Mouse (Mus musculus) G1E (cell line): ENCODE measurements around the gene Fibcd1. TPM values are rescaled to one million over a fixed set of nuclear protein-coding genes. Genes with fewer than 3 reads are reported as not detected.

Experiments
- ATAC-seq: 2 replicates; pipeline ENCODE4 v1.8.0; 2016; ENCODE audit warnings: mild to moderate bottlenecking; ENCODE audit not compliant: insufficient number of reproducible peaks, poor library complexity, low FRiP score, severe bottlenecking; ENCODE audit errors: extremely low read depth
- DNase-seq: peaks from one replicate; pipeline ENCODE4 v3.0.0; 2012; ENCODE audit warnings: low spot score
- H3K27me3 ChIP-seq: 2 replicates; pipeline ENCODE4 v1.6.1; 2012; ENCODE audit warnings: mild to moderate bottlenecking, low read length, inconsistent platforms; ENCODE audit not compliant: insufficient read depth
- H3K36me3 ChIP-seq: replicated peaks from 2 replicates; pipeline ENCODE3; 2012; ENCODE audit warnings: mild to moderate bottlenecking, inconsistent platforms
- H3K4me1 ChIP-seq: 2 replicates; pipeline ENCODE4 v1.6.1; 2012; ENCODE audit warnings: low read depth, low read length, inconsistent platforms, mixed read lengths; ENCODE audit not compliant: insufficient read depth
- H3K4me3 ChIP-seq: 2 replicates; pipeline ENCODE4 v1.5.1; 2012; ENCODE audit warnings: low read depth, mild to moderate bottlenecking, inconsistent platforms, low read length, moderate library complexity, mixed read lengths
- H3K9me3 ChIP-seq: replicated peaks from 2 replicates; pipeline ENCODE4 v1.6.1; 2012; ENCODE audit warnings: inconsistent platforms
- CTCF ChIP-seq: IDR thresholded peaks from 2 replicates; pipeline ENCODE4 v1.5.1; 2012; ENCODE audit warnings: low read depth, low read length, inconsistent platforms, mixed read lengths
- GATA1 ChIP-seq: IDR thresholded peaks from 2 replicates; pipeline ENCODE4 v1.6.1; 2012; ENCODE audit warnings: borderline replicate concordance, low read length, inconsistent platforms, mixed read lengths
- GATA2 ChIP-seq: IDR thresholded peaks from 2 replicates; pipeline ENCODE4 v1.6.1; 2012; ENCODE audit warnings: low read depth, low read length, inconsistent platforms, borderline replicate concordance
- POLR2AphosphoS5 ChIP-seq: IDR thresholded peaks from 2 replicates; pipeline ENCODE4 v1.6.1; 2012; ENCODE audit warnings: low read depth, low read length, inconsistent platforms; ENCODE audit not compliant: insufficient replicate concordance
- TAL1 ChIP-seq: conservative IDR thresholded peaks from 2 replicates; pipeline ENCODE4 v1.6.1; 2012; ENCODE audit warnings: low read depth, low read length, inconsistent platforms, mixed read lengths
- polyA plus RNA-seq: library from polyadenylated mRNA; stranded (reverse); fragments of >175 nt; gene quantifications from 2 replicates; pipeline ENCODE4 v1.2.3, GENCODE M21; 2012
- total RNA-seq, 2 experiments: library from RNA; stranded (forward) in 1 of 2; stranded (reverse) in 1 of 2; fragments of 200-1000 nt in 1 of 2; fragments of >200 nt in 1 of 2; fragmentation: Nextera tagmentation in 1 of 2; gene quantifications; 2 replicates each; pipeline ENCODE4 v1.2.3; 2014 to 2017

The Fibcd1 gene
- total RNA-seq (2014; fragmentation: Nextera tagmentation) (not detected in 2 replicates), total RNA-seq (2017) (0.11 TPM in 1 of 2 replicates, not detected in the other), polyA plus RNA-seq (not detected in 2 replicates)

- H3K4me1 ChIP-seq: peaks cover 5% of the 10 kb centered on the region
- ATAC-seq (no peak), DNase-seq (no peak)
- H3K36me3 ChIP-seq: no peaks in the 10 kb centered on the region
- no peaks in the 10 kb centered on the region for H3K9me3 ChIP-seq
- no peak within 1 kb of the TSS for H3K4me3 ChIP-seq
- TF ChIP-seq POLR2AphosphoS5 (no peak), TAL1 (no peak), CTCF (no peak), GATA1 (no peak), GATA2 (no peak)
- peaks cover 20% of the 10 kb centered on the region; the same call in 1 of the 2 replicates for H3K27me3 ChIP-seq
Measured at GRCm38 (mm10) chr2:31845896-31846691, at the start of gene Fibcd1. TSS of gene Fibcd1 (minus strand) at chr2:31846005.

- ATAC-seq: no peak
- H3K27me3 ChIP-seq: peaks cover 33% of the 10 kb centered on the region; the same call in 1 of the 2 replicates
- H3K4me1 ChIP-seq: no peaks in the 10 kb centered on the region
- no peak for TF ChIP-seq GATA2
- TF ChIP-seq TAL1: no peak
- TF ChIP-seq GATA1: no peak
- TF ChIP-seq POLR2AphosphoS5: no peak
- TF ChIP-seq CTCF: no peak
- H3K9me3 ChIP-seq: no peaks in the 10 kb centered on the region
- no peak for DNase-seq
- H3K36me3 ChIP-seq: no peaks in the 10 kb centered on the region
- no peak overlapping the region for H3K4me3 ChIP-seq
Measured at GRCm38 (mm10) chr2:31894221-31894870, 48.5 kb upstream of the Fibcd1 start.

GRCm38 (mm10) chr2:31893110-31893669, 47.4 kb upstream of the Fibcd1 start:
- H3K4me3 ChIP-seq: no peak overlapping the region
- H3K4me1 ChIP-seq: no peaks in the 10 kb centered on the region
- H3K9me3 ChIP-seq: no peaks in the 10 kb centered on the region
- DNase-seq (no peak), ATAC-seq (no peak)
- peaks cover 36% of the 10 kb centered on the region for H3K27me3 ChIP-seq
- H3K36me3 ChIP-seq: no peaks in the 10 kb centered on the region
- TF ChIP-seq GATA2 (no peak), CTCF (no peak), TAL1 (no peak)

- Histone ChIP-seq H3K36me3 (no peaks in the 10 kb centered on the region), H3K4me3 (no peak overlapping the region), H3K9me3 (no peaks in the 10 kb centered on the region), H3K27me3 (peaks cover 42% of the 10 kb centered on the region), H3K4me1 (peaks cover 2% of the 10 kb centered on the region; the same call in 1 of the 2 replicates)
- TF ChIP-seq GATA2: no peak
- no peak for TF ChIP-seq GATA1
- no peak for TF ChIP-seq POLR2AphosphoS5
- no peak for TF ChIP-seq TAL1
- no peak for TF ChIP-seq CTCF
- DNase-seq (no peak), ATAC-seq (no peak)
Measured at GRCm38 (mm10) chr2:31891219-31891618, 45.4 kb upstream of the Fibcd1 start.

- no peaks in the 10 kb centered on the region for H3K36me3 ChIP-seq
- H3K9me3 ChIP-seq: no peaks in the 10 kb centered on the region
- peaks cover 57% of the 10 kb centered on the region for H3K27me3 ChIP-seq
- TF ChIP-seq POLR2AphosphoS5 (no peak), GATA2 (no peak), GATA1 (no peak), TAL1 (no peak), CTCF (no peak)
- peaks cover 2% of the 10 kb centered on the region; the same call in 1 of the 2 replicates for H3K4me1 ChIP-seq
- no peak overlapping the region for H3K4me3 ChIP-seq
- ATAC-seq: no peak
- DNase-seq: no peak
Measured at GRCm38 (mm10) chr2:31888871-31889270, 43.1 kb upstream of the Fibcd1 start.

- no peak for TF ChIP-seq CTCF
- ATAC-seq (no peak), DNase-seq (no peak)
- no peaks in the 10 kb centered on the region for H3K9me3 ChIP-seq
- H3K4me1 ChIP-seq: peaks cover 2% of the 10 kb centered on the region; the same call in 1 of the 2 replicates
- no peaks in the 10 kb centered on the region for H3K36me3 ChIP-seq
- H3K4me3 ChIP-seq: no peak within 1 kb of the TSS
- H3K27me3 ChIP-seq: peaks cover 64% of the 10 kb centered on the region
Measured at GRCm38 (mm10) chr2:31887030-31887429, 41.2 kb upstream of the Fibcd1 start, which contains the start of gene Lamc3. TSS of gene Lamc3 (plus strand) at chr2:31887291.
